Mouse (Mus musculus): ENCODE results near the gene Stk10.

Gene Stk10

GRCm38 (mm10) chr11:32627900-32628299 is 94.8 kb downstream of the Stk10 start:
- no peak for DNase-seq (ENCODE audit: inconsistent ontology term)

DNA sequence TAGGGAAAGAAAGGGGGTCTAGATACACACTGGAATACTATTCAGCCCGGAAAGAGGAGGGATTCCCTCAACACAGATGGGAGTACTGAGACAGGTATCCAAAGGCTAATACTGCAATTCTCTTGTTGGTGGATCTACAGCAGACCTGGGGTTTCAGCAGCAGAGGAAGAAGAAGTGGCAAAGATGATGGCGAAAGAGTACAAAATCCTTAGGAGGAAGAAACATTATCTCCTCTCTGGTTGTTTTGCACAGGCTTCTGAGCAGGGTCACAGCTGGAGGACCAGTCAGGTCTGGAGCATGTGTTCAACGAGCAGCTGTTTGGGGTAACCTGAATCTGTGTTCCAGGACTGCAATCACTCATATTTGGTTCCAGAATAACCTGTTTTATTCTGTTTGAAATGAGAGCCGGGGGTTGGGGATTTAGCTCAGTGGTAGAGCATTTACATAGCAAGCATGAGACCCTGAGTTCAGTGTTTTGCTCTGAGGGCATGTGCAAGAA is 96.7 kb downstream of the Stk10 start:
- DNase-seq (ENCODE audit: inconsistent ontology term) = no peak

- no peak for DNase-seq (ENCODE audit: inconsistent ontology term)
These were observed 99.6 kb downstream of the Stk10 start for GRCm38 (mm10) chr11:32632671-32633070.

DNA sequence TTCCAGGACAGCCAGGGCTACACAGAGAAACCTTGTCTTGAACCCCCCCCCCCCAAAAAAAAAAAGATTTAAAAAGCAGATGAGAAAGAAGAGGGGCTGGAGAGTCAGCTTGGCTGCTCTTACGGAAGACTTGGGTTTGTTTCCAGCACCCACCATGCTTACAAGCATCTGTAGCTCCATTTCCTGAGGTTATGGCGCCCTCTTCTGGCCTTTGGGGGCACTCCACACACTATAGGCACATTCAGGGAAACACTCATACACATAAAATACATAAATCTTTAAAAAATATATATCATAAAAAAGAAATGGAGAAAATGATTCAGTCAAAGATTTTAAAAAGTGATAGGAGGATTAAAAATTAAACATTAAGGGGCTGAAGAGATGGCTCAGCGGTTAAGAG is 100.4 kb downstream of the Stk10 start:
- DNase-seq (ENCODE audit: inconsistent ontology term) = no peak

- no peak for DNase-seq (ENCODE audit: inconsistent ontology term)
These were observed 101.0 kb downstream of the Stk10 start for GRCm38 (mm10) chr11:32634143-32634542.

GRCm38 (mm10) chr11:32634842-32635241 is 101.7 kb downstream of the Stk10 start:
- DNase-seq (ENCODE audit: inconsistent ontology term) = no peak

DNA sequence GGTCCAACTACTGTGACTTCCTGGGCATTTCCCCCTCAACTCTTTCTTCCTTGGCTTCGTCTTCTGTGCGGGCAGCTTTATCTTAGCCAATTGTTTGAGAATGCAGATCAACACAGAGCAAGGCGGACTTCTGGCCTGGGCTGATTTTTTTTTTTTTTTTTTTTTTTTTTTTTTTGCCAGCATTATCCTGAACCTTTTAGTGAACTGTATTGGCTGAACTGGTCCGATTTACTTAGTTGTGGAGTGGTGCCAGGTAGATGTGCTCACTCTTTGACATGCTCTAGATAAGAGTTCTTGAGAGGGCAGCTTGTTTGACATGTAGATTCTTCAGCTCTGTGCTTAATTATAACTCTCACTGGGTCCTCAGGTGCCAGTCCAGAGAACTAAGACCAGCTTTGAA is 103.2 kb downstream of the Stk10 start:
- no peak for DNase-seq (ENCODE audit: inconsistent ontology term)

DNA sequence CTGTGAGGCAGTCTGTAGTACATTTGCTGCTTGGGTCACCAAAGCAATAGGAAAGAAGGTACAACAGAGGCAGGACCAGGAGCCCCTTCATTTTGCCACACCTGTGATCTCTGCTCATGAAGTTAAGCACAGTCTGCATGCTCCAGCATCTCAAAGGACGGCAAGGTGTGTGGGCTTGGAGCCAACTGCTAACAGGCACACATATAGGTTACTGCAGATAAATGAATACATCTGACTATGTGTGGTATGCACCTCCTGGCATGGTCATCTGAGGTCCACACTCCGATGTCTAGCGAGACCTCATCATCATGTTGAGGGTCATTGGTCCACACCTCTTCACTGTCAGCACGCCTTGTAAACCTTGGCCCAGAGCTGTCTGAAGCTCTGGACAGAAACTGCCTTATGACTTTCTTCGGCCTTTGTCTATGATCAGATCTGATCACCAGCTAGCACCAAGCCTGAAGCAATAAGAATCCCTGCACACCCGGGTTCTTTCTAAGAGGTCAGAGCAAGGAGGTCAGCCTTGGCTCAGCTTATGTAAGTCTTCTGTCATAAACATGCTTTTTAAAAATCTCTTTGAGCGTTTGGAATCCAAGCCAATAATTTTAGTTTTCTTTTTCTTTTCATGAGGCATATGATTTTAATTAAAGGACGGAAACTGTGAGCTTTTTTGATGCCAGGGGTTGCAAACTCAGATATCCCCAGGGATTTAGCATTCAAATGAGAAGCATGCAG is 105.6 kb downstream of the Stk10 start:
- no peak for DNase-seq (ENCODE audit: inconsistent ontology term)

DNA sequence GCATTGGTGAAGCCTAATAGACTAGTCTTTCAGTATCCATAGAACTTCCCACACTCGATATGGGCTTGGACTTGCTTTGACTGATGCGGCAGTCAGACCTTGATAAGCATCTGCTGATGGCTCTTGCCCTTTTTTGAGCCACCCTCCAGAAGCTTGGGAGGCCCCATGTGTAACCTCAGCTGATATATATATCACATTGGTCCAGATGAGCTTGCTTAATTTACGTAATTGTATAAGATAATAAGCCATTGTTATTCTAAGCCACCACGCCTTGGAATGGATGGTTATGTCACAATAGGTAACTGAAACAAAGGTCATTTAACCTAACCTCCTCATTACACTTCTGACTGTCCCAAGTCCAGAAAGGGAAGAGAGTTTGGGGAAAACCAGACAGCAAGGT is 107.5 kb downstream of the Stk10 start:
- no peak for DNase-seq (ENCODE audit: inconsistent ontology term)

DNA sequence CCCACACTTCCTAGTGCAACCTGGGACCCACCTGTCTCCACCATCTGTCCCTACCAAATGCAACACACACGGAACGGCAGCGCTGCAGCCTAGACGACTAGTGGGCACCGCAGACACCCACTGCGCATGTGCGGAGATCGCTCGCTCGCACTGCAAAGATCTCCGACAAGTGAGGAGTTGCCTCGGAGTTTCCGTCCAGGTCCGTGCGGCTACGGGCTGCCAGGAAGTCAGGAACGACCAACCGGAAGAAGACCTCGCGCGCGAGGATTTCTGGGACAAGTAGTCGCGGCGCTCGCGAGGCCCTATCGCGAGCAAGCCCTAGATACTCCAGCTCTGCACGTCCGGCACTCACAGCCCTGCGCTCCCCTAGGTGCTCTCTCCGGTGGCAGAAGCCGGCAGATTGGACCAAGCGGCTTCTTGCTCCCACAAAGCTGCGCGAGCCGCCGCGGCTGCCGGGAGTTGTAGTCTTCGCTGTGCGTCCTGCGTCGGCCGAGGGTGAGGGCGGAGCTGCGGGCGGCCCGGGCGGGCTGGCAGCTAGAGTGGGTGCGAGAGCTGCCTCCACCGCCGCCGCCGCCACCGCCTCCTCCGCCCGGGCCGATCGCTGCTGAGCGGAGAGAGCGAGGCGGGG is 109.3 kb downstream of the Stk10 start, which contains the start of gene Fbxw11:
Fbxw11 (plus strand) TSS at position 476 of the 628 bp plus-strand sequence.
- peak; percentile 97 for DNase-seq (ENCODE audit: inconsistent ontology term)

DNA sequence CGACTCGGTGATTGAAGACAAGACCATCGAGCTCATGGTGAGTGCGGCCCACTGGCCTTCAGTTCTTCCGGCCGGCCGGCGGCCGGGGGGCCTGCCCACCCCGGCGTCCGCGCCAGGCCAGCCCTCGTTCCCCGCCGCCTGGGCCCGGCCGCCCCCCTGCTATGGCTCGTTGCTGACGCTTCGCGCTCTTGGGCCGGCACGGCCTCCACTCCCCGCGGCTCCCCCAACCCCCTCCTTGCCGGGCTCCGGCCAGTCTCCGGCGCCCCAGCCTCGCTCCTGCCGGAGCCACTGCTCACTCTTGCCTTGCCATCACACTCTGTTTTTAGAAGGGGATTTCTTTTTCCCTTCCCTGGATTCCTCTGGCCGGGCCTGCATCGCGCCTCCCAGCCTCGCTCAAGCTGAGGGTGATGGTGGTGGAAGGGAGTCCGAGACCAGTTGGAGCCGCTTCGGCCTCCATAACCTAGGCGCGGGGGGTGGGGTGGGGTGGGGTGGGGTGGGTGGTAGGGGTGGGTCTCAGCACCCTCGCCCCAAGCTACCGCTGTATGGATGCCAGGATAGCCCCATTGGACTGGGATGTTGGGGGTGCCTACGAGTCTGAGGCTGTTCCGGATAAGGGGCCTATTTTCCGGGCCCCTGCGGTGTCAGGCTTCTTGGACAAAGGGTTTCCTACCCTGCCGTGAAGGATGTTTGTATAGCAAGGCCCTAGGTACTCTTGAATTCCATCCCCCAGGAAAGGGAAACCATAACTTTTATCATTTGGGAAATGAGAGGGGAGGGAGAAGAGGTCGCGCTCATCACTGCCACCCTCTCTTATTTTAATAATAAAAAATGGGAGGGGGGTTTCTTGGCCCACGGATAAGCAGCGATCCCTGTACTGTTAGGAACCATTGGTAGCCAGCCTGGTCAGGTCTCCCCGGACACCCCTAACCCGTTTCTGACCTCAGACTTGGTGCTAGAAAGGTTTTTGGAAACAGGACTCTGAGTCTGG is 110.1 kb downstream of the Stk10 start:
- DNase-seq (ENCODE audit: inconsistent ontology term) = peak; percentile 27

DNA sequence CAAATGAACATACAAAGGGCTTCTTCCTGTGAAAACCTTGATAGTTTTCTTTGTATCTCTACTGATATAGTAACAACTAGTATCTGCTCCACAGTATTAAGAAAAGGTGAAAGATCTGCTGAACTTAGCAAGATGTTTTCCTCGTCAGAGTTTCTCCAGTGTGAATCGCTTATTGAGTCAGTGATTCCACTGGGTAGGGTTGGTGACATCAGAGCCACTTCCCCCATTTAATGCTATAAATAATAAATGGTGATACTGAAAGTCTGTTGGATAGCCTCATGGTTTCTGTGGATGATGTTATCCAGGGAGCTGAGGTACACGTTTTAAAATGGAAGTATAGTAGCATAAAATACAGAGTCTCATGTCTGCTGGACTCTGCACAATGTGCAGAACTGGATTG is 110.9 kb downstream of the Stk10 start:
- DNase-seq (ENCODE audit: inconsistent ontology term) = no peak

DNA sequence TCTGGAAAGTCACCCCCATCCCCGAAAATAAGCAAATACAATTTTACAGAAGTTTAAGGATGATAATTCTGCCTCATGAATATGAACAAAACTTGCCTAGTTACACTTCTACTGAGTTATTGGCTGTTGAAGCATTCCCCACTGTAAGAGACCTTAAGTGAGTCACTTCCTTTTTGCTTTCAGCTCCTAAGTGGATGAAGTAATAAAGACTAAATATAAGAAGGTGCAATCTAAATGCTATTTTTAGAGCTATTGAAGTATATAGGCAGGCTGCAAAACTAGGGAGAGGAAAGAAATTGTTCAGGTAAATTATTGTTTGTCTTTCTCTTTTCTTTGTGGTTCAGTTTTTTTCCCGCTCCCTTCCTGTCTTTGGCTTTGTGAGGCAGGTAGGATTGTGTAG is 114.2 kb downstream of the Stk10 start:
- DNase-seq (ENCODE audit: inconsistent ontology term) = no peak

DNA sequence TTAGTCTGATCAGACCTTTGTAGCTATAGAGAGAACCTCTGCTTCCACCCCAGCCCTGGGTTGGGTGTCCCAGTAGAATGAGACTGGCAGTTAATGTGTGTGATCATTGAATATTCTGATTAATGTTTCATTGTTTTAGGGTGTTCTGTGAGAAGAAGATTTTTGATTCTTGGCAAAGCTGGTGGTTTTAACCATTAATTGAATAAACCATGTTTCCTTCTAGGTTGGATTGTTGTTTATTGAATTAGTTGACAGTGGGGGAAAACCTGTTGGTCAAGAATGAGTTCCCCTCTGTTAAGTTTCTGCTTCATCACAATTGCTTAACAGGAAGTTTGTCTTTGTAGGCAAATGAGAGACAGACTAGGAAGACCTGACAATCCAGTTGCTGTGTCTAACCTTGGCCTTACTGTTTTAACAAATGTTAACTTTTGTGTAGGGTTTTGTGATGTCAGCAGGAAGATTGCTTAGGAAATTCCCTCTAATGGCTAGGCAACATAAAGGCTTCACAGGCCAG is 117.2 kb downstream of the Stk10 start:
- DNase-seq (ENCODE audit: inconsistent ontology term) = no peak

DNA sequence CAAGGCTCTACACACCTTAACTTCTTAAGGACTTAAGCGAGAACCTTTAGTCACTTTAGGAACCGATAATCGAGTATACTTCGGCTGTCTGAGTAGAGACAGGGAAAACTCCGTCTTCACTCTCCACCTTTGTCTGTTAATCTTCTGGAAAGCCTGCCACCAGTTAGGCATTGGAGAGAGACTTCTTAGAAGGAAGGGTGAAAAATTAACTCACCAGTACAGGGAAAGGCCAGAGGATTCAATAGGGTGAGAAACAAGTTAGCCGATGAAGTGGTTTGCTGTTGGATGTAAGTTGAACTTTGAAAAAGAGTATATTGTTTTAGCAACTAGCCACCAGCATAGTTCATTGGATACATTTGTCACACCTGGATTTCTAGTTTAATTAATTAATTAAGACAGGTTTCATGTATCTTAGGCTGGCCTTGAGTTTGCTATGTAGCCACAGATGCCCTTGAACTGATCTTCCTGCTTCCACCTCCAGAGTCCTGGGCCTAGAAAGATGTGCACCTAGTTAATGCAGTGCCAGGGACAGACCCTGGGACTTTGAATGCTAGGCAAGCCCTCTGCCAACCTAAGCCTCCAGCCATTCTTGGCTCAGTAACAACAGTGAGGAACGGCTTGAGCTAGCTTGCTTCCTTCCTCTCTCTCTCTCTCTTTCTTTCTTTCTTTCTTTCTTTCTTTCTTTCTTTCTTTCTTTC is 117.9 kb downstream of the Stk10 start:
- DNase-seq (ENCODE audit: inconsistent ontology term) = no peak

- no peak for DNase-seq (ENCODE audit: inconsistent ontology term)
These were observed 118.6 kb downstream of the Stk10 start for GRCm38 (mm10) chr11:32651723-32652122.

DNA sequence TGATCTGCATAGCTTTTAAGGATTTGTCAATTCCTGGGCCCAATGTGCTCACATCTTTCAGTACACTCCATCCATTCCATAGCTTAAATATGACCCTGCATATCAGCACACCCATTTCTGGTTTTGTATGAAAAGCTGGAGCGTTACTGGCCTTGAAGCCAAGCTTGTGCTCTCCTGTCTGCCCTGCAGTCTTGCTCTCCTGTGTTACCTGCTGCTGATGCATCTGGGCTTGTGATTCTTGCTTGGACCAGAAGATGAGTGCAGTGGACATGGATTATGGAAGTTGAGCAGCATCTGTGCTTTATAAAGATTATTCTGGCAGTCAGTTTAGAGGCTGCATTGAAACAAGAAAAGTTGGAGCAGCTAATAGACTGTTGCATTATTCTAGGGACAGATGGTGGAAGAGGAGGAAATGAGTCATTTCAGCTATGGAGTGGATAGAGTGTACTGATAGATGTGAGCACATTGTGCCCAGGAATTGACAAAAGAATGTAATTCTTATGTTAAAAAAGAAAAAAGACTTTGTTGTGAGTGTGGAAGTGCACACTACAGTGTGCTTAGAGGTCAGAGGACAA is 129.1 kb downstream of the Stk10 start:
- peak; percentile 60 for DNase-seq (ENCODE audit: inconsistent ontology term)

GRCm38 (mm10) chr11:32665639-32666038 is 132.5 kb downstream of the Stk10 start:
- no peak for DNase-seq (ENCODE audit: inconsistent ontology term)

- no peak for DNase-seq (ENCODE audit: inconsistent ontology term)
These were observed 133.9 kb downstream of the Stk10 start for GRCm38 (mm10) chr11:32666983-32667382.

- DNase-seq (ENCODE audit: inconsistent ontology term) = no peak
These were observed 138.4 kb downstream of the Stk10 start for GRCm38 (mm10) chr11:32671480-32671879.

Data from Muller cell, postnatal 12 days (primary cell).